Mouse (Mus musculus): ENCODE results near the gene Ubxn10. TPM values are rescaled to one million over a fixed set of nuclear protein-coding genes. Genes with fewer than 3 reads are reported as not detected.

The Ubxn10 gene
- polyA plus RNA-seq, 1 experiment from 2014 or later = 3.9 TPM

DNA sequence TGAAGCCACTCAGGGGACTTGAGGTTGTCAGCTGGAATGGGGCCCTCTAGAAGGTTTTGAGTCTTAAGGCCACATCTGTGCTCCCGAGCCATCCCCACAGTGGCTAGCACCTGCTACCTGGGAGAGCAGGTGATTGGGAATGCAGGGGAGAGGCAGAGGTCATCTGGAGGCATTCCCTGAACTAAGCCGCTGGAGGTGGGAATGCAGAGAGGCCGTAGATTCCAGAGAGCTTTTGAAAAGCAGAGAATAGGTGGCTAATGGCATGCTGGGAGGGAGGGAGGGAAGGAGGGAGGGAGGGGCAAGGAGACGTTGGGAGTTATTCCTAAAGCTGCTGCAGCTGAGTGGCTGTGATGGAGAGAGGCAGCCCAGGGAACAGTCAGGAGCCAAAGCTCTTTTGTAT lies 46.4 kb downstream of the Ubxn10 start:
- WGBS = 1% methylated on average over 4 of the region's 4 CpGs
- ATAC-seq (ENCODE audit: low FRiP score, low TSS enrichment) = no peak
- H3K4me2 ChIP-seq (ENCODE audit: low read length) = no peak overlapping the region
- H3K4me3 ChIP-seq (replicated peaks; ENCODE audit: low read depth, low read length) = no peak overlapping the region
- H3K9me3 ChIP-seq (ENCODE audit: control insufficient read depth, low read length) = no peaks in the 10 kb centered on the region
- DNase-seq = no peak
- no peaks in the 10 kb centered on the region for H3K27me3 ChIP-seq (ENCODE audit: control insufficient read depth, insufficient read depth, low read length)
- no peaks in the 10 kb centered on the region for H3K36me3 ChIP-seq (ENCODE audit: control insufficient read depth, insufficient read depth, low read length)
- H3K27ac ChIP-seq (replicated peaks; ENCODE audit: low read depth, low read length) = no peak overlapping the region
- peaks cover 57% of the 10 kb centered on the region for H3K4me1 ChIP-seq (ENCODE audit: control insufficient read depth, insufficient read depth, low read length)
- H3K9ac ChIP-seq (replicated peaks; ENCODE audit: low read length) = no peak overlapping the region

DNA sequence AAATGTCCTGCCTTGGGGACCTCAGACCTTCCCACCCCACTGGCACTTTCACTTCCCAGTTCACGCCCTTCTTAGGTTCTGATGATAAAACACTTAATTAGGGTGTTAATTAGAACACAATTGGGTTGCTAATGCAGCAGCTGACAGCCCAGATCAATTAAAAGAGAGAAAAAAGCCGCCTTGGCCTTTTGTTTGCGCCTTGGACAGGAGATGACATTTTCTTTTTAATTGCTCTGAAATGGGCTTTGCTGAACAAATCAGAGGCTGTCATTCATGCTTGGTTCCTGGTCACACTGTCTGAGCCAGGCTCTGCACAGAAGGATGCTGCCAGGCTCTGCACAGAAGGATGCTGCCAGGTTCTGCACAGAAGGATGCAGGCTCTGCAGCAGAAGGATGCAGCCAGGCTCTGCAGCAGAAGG lies 47.9 kb downstream of the Ubxn10 start:
- H3K27me3 ChIP-seq (ENCODE audit: control insufficient read depth, insufficient read depth, low read length) = no peaks in the 10 kb centered on the region
- no peaks in the 10 kb centered on the region for H3K36me3 ChIP-seq (ENCODE audit: control insufficient read depth, insufficient read depth, low read length)
- DNase-seq (peak; percentile 66), ATAC-seq (ENCODE audit: low FRiP score, low TSS enrichment) (no peak; the same call in 1 of the 2 replicates)
- no peak overlapping the region for H3K4me3 ChIP-seq (replicated peaks; ENCODE audit: low read depth, low read length)
- H3K9me3 ChIP-seq (ENCODE audit: control insufficient read depth, low read length) = no peaks in the 10 kb centered on the region
- peak overlapping the region; percentile 55; the same call in 1 of the 2 replicates for H3K27ac ChIP-seq (replicated peaks; ENCODE audit: low read depth, low read length)
- H3K4me1 ChIP-seq (ENCODE audit: control insufficient read depth, insufficient read depth, low read length) = peaks cover 56% of the 10 kb centered on the region
- WGBS = 18% methylated on average over 3 of the region's 3 CpGs
- H3K4me2 ChIP-seq (ENCODE audit: low read length) = no peak overlapping the region
- no peak overlapping the region for H3K9ac ChIP-seq (replicated peaks; ENCODE audit: low read length)

DNA sequence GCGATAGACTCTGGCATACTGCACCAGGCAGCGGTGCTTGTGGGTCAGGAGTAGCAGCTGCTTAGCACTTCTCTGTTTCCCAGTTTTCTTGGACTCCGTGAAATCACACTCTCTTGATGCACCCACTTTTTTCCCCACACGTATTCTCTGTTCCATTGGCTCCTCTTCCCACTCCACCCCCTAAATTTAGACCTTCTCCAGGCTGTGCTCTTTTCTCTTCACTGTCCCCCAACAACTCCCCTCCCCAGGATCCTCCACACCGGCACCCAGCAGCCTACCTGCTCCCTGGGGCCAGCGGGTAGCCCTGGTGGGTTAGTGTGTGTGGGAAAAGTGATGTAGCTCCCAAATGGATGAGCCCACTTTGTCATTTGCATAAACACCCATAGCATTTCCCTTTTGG lies 51.2 kb downstream of the Ubxn10 start:
- no peak overlapping the region for H3K4me2 ChIP-seq (ENCODE audit: low read length)
- H3K4me1 ChIP-seq (ENCODE audit: control insufficient read depth, insufficient read depth, low read length) = peaks cover 30% of the 10 kb centered on the region
- H3K9ac ChIP-seq (replicated peaks; ENCODE audit: low read length) = no peak overlapping the region
- H3K4me3 ChIP-seq (replicated peaks; ENCODE audit: low read depth, low read length) = no peak overlapping the region
- no peaks in the 10 kb centered on the region for H3K36me3 ChIP-seq (ENCODE audit: control insufficient read depth, insufficient read depth, low read length)
- DNase-seq (no peak), ATAC-seq (ENCODE audit: low FRiP score, low TSS enrichment) (no peak)
- H3K27me3 ChIP-seq (ENCODE audit: control insufficient read depth, insufficient read depth, low read length) = no peaks in the 10 kb centered on the region
- H3K9me3 ChIP-seq (ENCODE audit: control insufficient read depth, low read length) = no peaks in the 10 kb centered on the region
- no peak overlapping the region for H3K27ac ChIP-seq (replicated peaks; ENCODE audit: low read depth, low read length)
- WGBS = 78% methylated on average over 6 of the region's 6 CpGs

DNA sequence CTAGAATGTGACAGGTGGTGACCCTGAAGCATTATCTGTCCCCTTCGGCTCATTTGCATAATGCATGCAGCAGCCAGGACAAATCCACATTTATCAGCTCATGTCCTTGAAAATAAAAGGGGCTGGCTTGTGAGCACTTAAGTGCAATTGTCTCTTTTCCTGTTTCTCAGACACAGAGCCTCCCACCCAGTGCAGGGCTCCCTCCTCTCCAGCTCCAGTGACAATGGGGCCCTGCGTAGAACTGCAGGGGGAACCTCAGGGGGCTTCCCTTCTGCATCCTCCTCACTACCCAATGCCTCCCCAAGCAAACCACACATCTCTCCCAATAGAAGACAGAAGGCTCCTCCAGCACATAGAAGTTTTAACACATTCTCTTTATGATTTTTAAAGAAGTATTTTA lies 54.2 kb downstream of the Ubxn10 start:
- no peaks in the 10 kb centered on the region for H3K36me3 ChIP-seq (ENCODE audit: control insufficient read depth, insufficient read depth, low read length)
- peaks cover 9% of the 10 kb centered on the region; the same call in 1 of the 2 replicates for H3K4me1 ChIP-seq (ENCODE audit: control insufficient read depth, insufficient read depth, low read length)
- H3K9me3 ChIP-seq (ENCODE audit: control insufficient read depth, low read length) = no peaks in the 10 kb centered on the region
- ATAC-seq (ENCODE audit: low FRiP score, low TSS enrichment) = no peak
- H3K27me3 ChIP-seq (ENCODE audit: control insufficient read depth, insufficient read depth, low read length) = no peaks in the 10 kb centered on the region
- no peak overlapping the region for H3K4me2 ChIP-seq (ENCODE audit: low read length)
- H3K4me3 ChIP-seq (replicated peaks; ENCODE audit: low read depth, low read length) = no peak overlapping the region
- H3K9ac ChIP-seq (replicated peaks; ENCODE audit: low read length) = no peak overlapping the region
- DNase-seq = peak; percentile 28
- H3K27ac ChIP-seq (replicated peaks; ENCODE audit: low read depth, low read length) = peak overlapping the region; percentile 46; the same call in 1 of the 2 replicates
- 34% methylated on average over 2 of the region's 2 CpGs for WGBS

DNA sequence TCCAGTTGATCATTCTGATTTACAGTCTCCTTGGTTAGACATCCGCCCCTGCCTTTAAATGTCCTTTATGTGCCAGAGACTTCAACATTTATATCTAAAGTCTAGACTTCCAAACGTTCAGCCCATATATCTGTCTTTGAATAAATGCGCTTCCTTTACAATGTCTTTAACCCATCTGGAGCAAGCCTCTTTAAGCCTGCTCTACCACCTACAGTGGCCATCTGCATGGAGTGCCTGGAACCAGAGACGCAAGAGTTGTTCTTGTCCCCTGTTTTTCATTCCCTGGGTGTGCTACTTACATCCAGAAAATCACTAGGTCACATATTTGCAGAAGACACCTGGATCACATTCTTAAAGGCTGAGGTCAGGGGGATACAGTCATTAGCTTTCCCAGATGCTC lies 56.8 kb downstream of the Ubxn10 start:
- DNase-seq = no peak

DNA sequence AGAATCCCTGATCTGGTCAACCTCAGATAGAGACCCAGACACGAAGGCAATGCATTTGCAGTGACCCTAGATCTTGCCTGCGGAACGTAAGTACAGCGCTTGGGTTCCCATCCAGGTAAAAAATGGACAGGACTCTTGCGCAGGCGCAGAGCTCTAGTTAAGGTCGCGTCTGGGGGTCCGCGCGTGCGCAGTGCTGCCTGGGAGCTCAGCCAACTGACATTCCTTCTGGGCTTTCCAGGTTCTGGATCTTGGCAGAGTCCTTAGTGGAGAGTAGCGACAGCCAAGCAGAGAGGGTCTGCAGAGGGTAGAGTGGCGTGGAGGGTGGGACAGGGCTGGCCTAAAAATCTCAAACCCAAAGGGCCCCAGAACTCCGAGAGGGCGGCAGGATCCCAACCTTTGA lies 59.4 kb downstream of the Ubxn10 start:
- Histone ChIP-seq H3K4me3 (replicated peaks; ENCODE audit: low read depth, low read length) (peak overlapping the region; percentile 22), H3K4me2 (ENCODE audit: low read length) (peak overlapping the region; percentile 55), H3K4me1 (ENCODE audit: control insufficient read depth, insufficient read depth, low read length) (peaks cover 9% of the 10 kb centered on the region; the same call in 1 of the 2 replicates), H3K9ac (replicated peaks; ENCODE audit: low read length) (no peak overlapping the region), H3K36me3 (ENCODE audit: control insufficient read depth, insufficient read depth, low read length) (no peaks in the 10 kb centered on the region), H3K9me3 (ENCODE audit: control insufficient read depth, low read length) (no peaks in the 10 kb centered on the region), H3K27me3 (ENCODE audit: control insufficient read depth, insufficient read depth, low read length) (no peaks in the 10 kb centered on the region), H3K27ac (replicated peaks; ENCODE audit: low read depth, low read length) (0 out of 2 replicates have a peak overlapping the region, but pooled peaks have one; percentile 26)
- peak; percentile 95 for DNase-seq
- WGBS = 23% methylated on average over 16 of the region's 16 CpGs
- no peak for ATAC-seq (ENCODE audit: low FRiP score, low TSS enrichment)

More for the DNA sequence above, 56.8 kb downstream of the Ubxn10 start:
- Histone ChIP-seq H3K4me2 (ENCODE audit: low read length) (no peak overlapping the region), H3K9ac (replicated peaks; ENCODE audit: low read length) (no peak overlapping the region), H3K36me3 (ENCODE audit: control insufficient read depth, insufficient read depth, low read length) (no peaks in the 10 kb centered on the region), H3K27ac (replicated peaks; ENCODE audit: low read depth, low read length) (no peak overlapping the region), H3K27me3 (ENCODE audit: control insufficient read depth, insufficient read depth, low read length) (no peaks in the 10 kb centered on the region), H3K9me3 (ENCODE audit: control insufficient read depth, low read length) (no peaks in the 10 kb centered on the region), H3K4me1 (ENCODE audit: control insufficient read depth, insufficient read depth, low read length) (peaks cover 13% of the 10 kb centered on the region; the same call in 1 of the 2 replicates), H3K4me3 (replicated peaks; ENCODE audit: low read depth, low read length) (no peak overlapping the region)
- no peak for ATAC-seq (ENCODE audit: low FRiP score, low TSS enrichment)
- WGBS = 77% methylated on average over 4 of the region's 4 CpGs

DNA sequence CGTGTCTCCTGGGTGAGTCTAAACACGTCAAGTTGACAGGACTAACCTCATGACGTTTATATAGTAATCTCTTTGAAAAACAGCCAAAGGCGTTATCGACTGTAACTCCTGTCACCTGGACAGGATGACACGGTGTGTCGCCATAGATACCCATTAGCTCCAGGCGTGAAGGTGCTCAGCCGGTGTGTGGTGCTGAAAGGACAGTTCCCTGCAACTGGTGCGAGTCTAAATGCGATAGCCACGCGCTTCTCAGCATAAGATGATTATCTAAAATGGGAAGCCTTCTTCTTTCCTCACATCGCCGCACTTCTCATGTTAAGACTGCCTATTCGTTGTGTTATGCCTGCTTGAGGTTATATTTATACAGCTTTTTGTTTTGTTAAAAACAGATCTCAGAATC lies 60.5 kb downstream of the Ubxn10 start:
- H3K27ac ChIP-seq (replicated peaks; ENCODE audit: low read depth, low read length) = no peak overlapping the region
- no peak overlapping the region for H3K4me3 ChIP-seq (replicated peaks; ENCODE audit: low read depth, low read length)
- DNase-seq (peak; percentile 35), ATAC-seq (ENCODE audit: low FRiP score, low TSS enrichment) (no peak)
- H3K4me2 ChIP-seq (ENCODE audit: low read length) = no peak overlapping the region
- 13% methylated on average over 16 of the region's 16 CpGs for WGBS
- H3K4me1 ChIP-seq (ENCODE audit: control insufficient read depth, insufficient read depth, low read length) = 0 out of 2 replicates have a peak, but pooled peaks cover 7% of the 10 kb centered on the region
- no peaks in the 10 kb centered on the region for H3K27me3 ChIP-seq (ENCODE audit: control insufficient read depth, insufficient read depth, low read length)
- H3K9ac ChIP-seq (replicated peaks; ENCODE audit: low read length) = no peak overlapping the region
- no peaks in the 10 kb centered on the region for H3K36me3 ChIP-seq (ENCODE audit: control insufficient read depth, insufficient read depth, low read length)
- H3K9me3 ChIP-seq (ENCODE audit: control insufficient read depth, low read length) = no peaks in the 10 kb centered on the region

DNA sequence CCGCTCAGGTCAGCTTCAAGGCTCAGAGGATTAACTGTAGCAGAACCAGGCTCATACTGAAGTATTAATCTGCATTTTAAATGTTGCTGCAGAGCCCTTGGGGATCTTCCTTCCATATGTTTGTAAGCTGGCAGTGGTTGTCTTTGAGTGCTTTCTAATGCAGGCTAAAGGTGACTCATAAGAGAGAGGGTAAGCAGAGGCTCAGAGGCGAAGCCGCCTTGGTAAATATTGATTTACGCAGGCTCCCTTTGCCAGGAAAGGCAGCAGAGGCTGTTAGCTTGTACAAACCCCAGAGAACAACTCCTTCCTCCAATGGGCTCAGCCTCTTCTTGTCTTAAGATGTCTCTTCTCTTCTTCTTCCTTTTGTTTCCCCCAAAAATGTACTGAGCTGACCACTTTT lies 64.8 kb downstream of the Ubxn10 start:
- no peaks in the 10 kb centered on the region for H3K27me3 ChIP-seq (ENCODE audit: control insufficient read depth, insufficient read depth, low read length)
- ATAC-seq (ENCODE audit: low FRiP score, low TSS enrichment) = peak; percentile 27; the same call in 1 of the 2 replicates
- H3K4me2 ChIP-seq (ENCODE audit: low read length) = no peak overlapping the region
- peak overlapping the region; percentile 43 for H3K27ac ChIP-seq (replicated peaks; ENCODE audit: low read depth, low read length)
- peak; percentile 56 for DNase-seq
- H3K9me3 ChIP-seq (ENCODE audit: control insufficient read depth, low read length) = no peaks in the 10 kb centered on the region
- H3K4me3 ChIP-seq (replicated peaks; ENCODE audit: low read depth, low read length) = no peak overlapping the region
- H3K9ac ChIP-seq (replicated peaks; ENCODE audit: low read length) = no peak overlapping the region
- H3K4me1 ChIP-seq (ENCODE audit: control insufficient read depth, insufficient read depth, low read length) = no peaks in the 10 kb centered on the region
- WGBS = 34% methylated on average over 4 of the region's 4 CpGs
- no peaks in the 10 kb centered on the region for H3K36me3 ChIP-seq (ENCODE audit: control insufficient read depth, insufficient read depth, low read length)

DNA sequence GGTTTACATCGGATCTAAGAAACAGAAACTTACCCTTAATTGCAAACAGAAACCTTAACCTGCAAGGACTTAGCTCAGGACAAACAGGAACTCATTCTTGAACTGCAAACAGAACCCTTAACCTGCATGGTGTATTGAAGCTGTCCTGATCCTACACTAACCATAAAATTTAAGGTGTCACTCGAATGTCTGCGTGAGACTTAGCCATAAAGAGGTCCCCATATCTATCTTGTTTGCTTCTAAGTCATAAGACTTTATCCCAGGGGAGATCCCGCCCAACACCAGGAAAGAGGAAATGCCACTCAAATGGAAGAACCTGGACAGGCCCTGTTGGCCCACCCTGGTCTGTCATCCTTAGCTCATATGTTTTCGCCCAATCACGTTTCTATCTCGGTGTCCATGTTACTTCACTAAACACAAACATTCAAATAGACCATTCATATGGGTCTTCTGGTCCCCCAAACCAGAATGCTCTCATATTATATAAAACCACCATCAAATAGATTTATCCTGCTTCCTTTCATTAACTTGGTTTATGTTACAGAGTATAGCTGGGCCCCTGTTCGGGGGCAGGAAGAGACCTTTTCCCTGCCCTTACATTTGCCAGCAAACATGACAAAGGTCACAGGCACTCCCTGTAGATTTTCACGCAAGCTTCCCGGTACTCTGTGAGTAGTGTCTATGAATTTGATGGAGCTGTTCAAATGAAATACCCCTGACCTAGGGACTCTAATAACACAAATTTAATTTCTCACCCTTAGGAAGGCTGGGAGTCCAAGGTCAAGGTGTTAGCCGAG lies 66.7 kb downstream of the Ubxn10 start:
- no peaks in the 10 kb centered on the region for H3K9me3 ChIP-seq (ENCODE audit: control insufficient read depth, low read length)
- H3K27ac ChIP-seq (replicated peaks; ENCODE audit: low read depth, low read length) = no peak overlapping the region
- no peaks in the 10 kb centered on the region for H3K27me3 ChIP-seq (ENCODE audit: control insufficient read depth, insufficient read depth, low read length)
- 88% methylated on average over 11 of the region's 11 CpGs for WGBS
- no peak overlapping the region for H3K4me3 ChIP-seq (replicated peaks; ENCODE audit: low read depth, low read length)
- H3K4me1 ChIP-seq (ENCODE audit: control insufficient read depth, insufficient read depth, low read length) = no peaks in the 10 kb centered on the region
- H3K9ac ChIP-seq (replicated peaks; ENCODE audit: low read length) = no peak overlapping the region
- DNase-seq (no peak), ATAC-seq (ENCODE audit: low FRiP score, low TSS enrichment) (no peak)
- H3K36me3 ChIP-seq (ENCODE audit: control insufficient read depth, insufficient read depth, low read length) = no peaks in the 10 kb centered on the region
- no peak overlapping the region for H3K4me2 ChIP-seq (ENCODE audit: low read length)

Measured in midbrain, embryonic 14.5 days (tissue).